Mouse (Mus musculus) testis, adult 2 months (tissue): ENCODE results near the gene Ppard.

Source experiments
- CTCF ChIP-seq: fragments of 200-500 bp; IDR thresholded peaks from 2 replicates; pipeline ENCODE4 v1.5.1; 2012; ENCODE audit warnings: low read depth, mild to moderate bottlenecking, inconsistent platforms, low read length, moderate library complexity; ENCODE audit not compliant: control insufficient read depth, insufficient read depth, insufficient replicate concordance
- POLR2A ChIP-seq: fragments of 200-500 bp; IDR thresholded peaks from 2 replicates; pipeline ENCODE4 v1.6.1; 2012; ENCODE audit warnings: low read depth, mild to moderate bottlenecking, inconsistent platforms, low read length, moderate library complexity; ENCODE audit not compliant: control insufficient read depth

GRCm38 (mm10) chr17:28258325-28258724, 25.8 kb downstream of the Ppard start:
- no peak for TF ChIP-seq POLR2A
- no peak for TF ChIP-seq CTCF
